Mouse (Mus musculus): ENCODE measurements at regions not wholly inside any gene's neighbourhood (a gene's known extent, or its start where the extent isn't known, plus 50 kb on each side); places are given as distances from the start of the nearest gene placed in this dataset.

- no peaks in the 10 kb centered on the region for H3K36me3 ChIP-seq (ENCODE audit: control insufficient read depth, insufficient read depth, low read length, poor library complexity, severe bottlenecking)
- H3K9me3 ChIP-seq (replicated peaks; ENCODE audit: control insufficient read depth, insufficient read depth, low read length, poor library complexity, severe bottlenecking), result no peaks in the 10 kb centered on the region
- no peak for TF ChIP-seq CTCF (IDR thresholded peaks at IDR 0.05; ENCODE audit: low read depth, low read length)
- TF ChIP-seq EP300 (IDR thresholded peaks at IDR 0.05; ENCODE audit: insufficient read depth, low read depth, low read length), result no peak
- no peak for TF ChIP-seq POLR2A (IDR thresholded peaks at IDR 0.05; ENCODE audit: insufficient read depth, low read length)
- no peak overlapping the region for H3K4me3 ChIP-seq (ENCODE audit: low read depth, low read length)
- no peak overlapping the region for H3K27ac ChIP-seq (ENCODE audit: insufficient read depth, low read length)
- H3K27me3 ChIP-seq (ENCODE audit: control insufficient read depth, insufficient read depth, low read length, poor library complexity, severe bottlenecking), result no peaks in the 10 kb centered on the region
- no peak overlapping the region for H3K9ac ChIP-seq (ENCODE audit: low read depth, poor library complexity, severe bottlenecking)
- H3K4me1 ChIP-seq (ENCODE audit: control insufficient read depth, insufficient read depth, low read length), result no peaks in the 10 kb centered on the region
Observed at GRCm38 (mm10) chr7:123731016-123731415, 230.8 kb upstream of the Zkscan2 start.

GRCm38 (mm10) chr7:123733061-123733460, 232.8 kb upstream of the Zkscan2 start:
- no peaks in the 10 kb centered on the region for H3K9me3 ChIP-seq (replicated peaks; ENCODE audit: control insufficient read depth, insufficient read depth, low read length, poor library complexity, severe bottlenecking)
- no peaks in the 10 kb centered on the region for H3K4me1 ChIP-seq (ENCODE audit: control insufficient read depth, insufficient read depth, low read length)
- H3K4me3 ChIP-seq (ENCODE audit: low read depth, low read length), result no peak overlapping the region
- H3K27me3 ChIP-seq (ENCODE audit: control insufficient read depth, insufficient read depth, low read length, poor library complexity, severe bottlenecking), result no peaks in the 10 kb centered on the region
- no peaks in the 10 kb centered on the region for H3K36me3 ChIP-seq (ENCODE audit: control insufficient read depth, insufficient read depth, low read length, poor library complexity, severe bottlenecking)
- no peak overlapping the region for H3K27ac ChIP-seq (ENCODE audit: insufficient read depth, low read length)
- no peak for TF ChIP-seq CTCF (IDR thresholded peaks at IDR 0.05; ENCODE audit: low read depth, low read length)
- no peak for TF ChIP-seq EP300 (IDR thresholded peaks at IDR 0.05; ENCODE audit: insufficient read depth, low read depth, low read length)
- H3K9ac ChIP-seq (ENCODE audit: low read depth, poor library complexity, severe bottlenecking), result no peak overlapping the region

GRCm38 (mm10) chr7:123747986-123748385, 234.7 kb upstream of the Hs3st4 start:
- no peak overlapping the region for H3K9ac ChIP-seq (ENCODE audit: low read depth, poor library complexity, severe bottlenecking)
- H3K27me3 ChIP-seq (ENCODE audit: control insufficient read depth, insufficient read depth, low read length, poor library complexity, severe bottlenecking), result no peaks in the 10 kb centered on the region
- H3K36me3 ChIP-seq (ENCODE audit: control insufficient read depth, insufficient read depth, low read length, poor library complexity, severe bottlenecking), result no peaks in the 10 kb centered on the region
- no peaks in the 10 kb centered on the region for H3K9me3 ChIP-seq (replicated peaks; ENCODE audit: control insufficient read depth, insufficient read depth, low read length, poor library complexity, severe bottlenecking)
- H3K27ac ChIP-seq (ENCODE audit: insufficient read depth, low read length), result no peak overlapping the region
- H3K4me1 ChIP-seq (ENCODE audit: control insufficient read depth, insufficient read depth, low read length), result no peaks in the 10 kb centered on the region
- H3K4me3 ChIP-seq (ENCODE audit: low read depth, low read length), result no peak overlapping the region
- TF ChIP-seq CTCF (IDR thresholded peaks at IDR 0.05; ENCODE audit: low read depth, low read length), result no peak
- no peak for TF ChIP-seq EP300 (IDR thresholded peaks at IDR 0.05; ENCODE audit: insufficient read depth, low read depth, low read length)
- no peak for TF ChIP-seq POLR2A (IDR thresholded peaks at IDR 0.05; ENCODE audit: insufficient read depth, low read length)

- H3K9ac ChIP-seq (ENCODE audit: low read depth, poor library complexity, severe bottlenecking), result no peak overlapping the region
- H3K27me3 ChIP-seq (ENCODE audit: control insufficient read depth, insufficient read depth, low read length, poor library complexity, severe bottlenecking), result no peaks in the 10 kb centered on the region
- H3K27ac ChIP-seq (ENCODE audit: insufficient read depth, low read length), result no peak overlapping the region
- no peak for TF ChIP-seq EP300 (IDR thresholded peaks at IDR 0.05; ENCODE audit: insufficient read depth, low read depth, low read length)
- no peak for TF ChIP-seq POLR2A (IDR thresholded peaks at IDR 0.05; ENCODE audit: insufficient read depth, low read length)
- no peak for TF ChIP-seq CTCF (IDR thresholded peaks at IDR 0.05; ENCODE audit: low read depth, low read length)
- H3K4me1 ChIP-seq (ENCODE audit: control insufficient read depth, insufficient read depth, low read length), result no peaks in the 10 kb centered on the region
- no peaks in the 10 kb centered on the region for H3K36me3 ChIP-seq (ENCODE audit: control insufficient read depth, insufficient read depth, low read length, poor library complexity, severe bottlenecking)
- no peaks in the 10 kb centered on the region for H3K9me3 ChIP-seq (replicated peaks; ENCODE audit: control insufficient read depth, insufficient read depth, low read length, poor library complexity, severe bottlenecking)
- H3K4me3 ChIP-seq (ENCODE audit: low read depth, low read length), result no peak overlapping the region
Observed at GRCm38 (mm10) chr7:123753252-123753651, 229.4 kb upstream of the Hs3st4 start.

- Histone ChIP-seq H3K27me3 (ENCODE audit: control insufficient read depth, insufficient read depth, low read length, poor library complexity, severe bottlenecking) (no peaks in the 10 kb centered on the region), H3K36me3 (ENCODE audit: control insufficient read depth, insufficient read depth, low read length, poor library complexity, severe bottlenecking) (no peaks in the 10 kb centered on the region), H3K9ac (ENCODE audit: low read depth, poor library complexity, severe bottlenecking) (no peak overlapping the region), H3K9me3 (replicated peaks; ENCODE audit: control insufficient read depth, insufficient read depth, low read length, poor library complexity, severe bottlenecking) (no peaks in the 10 kb centered on the region), H3K27ac (ENCODE audit: insufficient read depth, low read length) (no peak overlapping the region), H3K4me1 (ENCODE audit: control insufficient read depth, insufficient read depth, low read length) (no peaks in the 10 kb centered on the region), H3K4me3 (ENCODE audit: low read depth, low read length) (no peak overlapping the region)
- no peak for TF ChIP-seq POLR2A (IDR thresholded peaks at IDR 0.05; ENCODE audit: insufficient read depth, low read length)
- TF ChIP-seq CTCF (IDR thresholded peaks at IDR 0.05; ENCODE audit: low read depth, low read length), result no peak
- TF ChIP-seq EP300 (IDR thresholded peaks at IDR 0.05; ENCODE audit: insufficient read depth, low read depth, low read length), result no peak
Observed at GRCm38 (mm10) chr7:123795036-123795435, 187.6 kb upstream of the Hs3st4 start.

GRCm38 (mm10) chr7:123796096-123796495, 186.6 kb upstream of the Hs3st4 start:
- Histone ChIP-seq H3K4me3 (ENCODE audit: low read depth, low read length) (no peak overlapping the region), H3K9me3 (replicated peaks; ENCODE audit: control insufficient read depth, insufficient read depth, low read length, poor library complexity, severe bottlenecking) (no peaks in the 10 kb centered on the region), H3K36me3 (ENCODE audit: control insufficient read depth, insufficient read depth, low read length, poor library complexity, severe bottlenecking) (no peaks in the 10 kb centered on the region), H3K4me1 (ENCODE audit: control insufficient read depth, insufficient read depth, low read length) (no peaks in the 10 kb centered on the region), H3K27me3 (ENCODE audit: control insufficient read depth, insufficient read depth, low read length, poor library complexity, severe bottlenecking) (no peaks in the 10 kb centered on the region), H3K9ac (ENCODE audit: low read depth, poor library complexity, severe bottlenecking) (no peak overlapping the region), H3K27ac (ENCODE audit: insufficient read depth, low read length) (no peak overlapping the region)
- TF ChIP-seq POLR2A (IDR thresholded peaks at IDR 0.05; ENCODE audit: insufficient read depth, low read length), result no peak
- TF ChIP-seq CTCF (IDR thresholded peaks at IDR 0.05; ENCODE audit: low read depth, low read length), result no peak
- TF ChIP-seq EP300 (IDR thresholded peaks at IDR 0.05; ENCODE audit: insufficient read depth, low read depth, low read length), result no peak
